Mouse (Mus musculus): ENCODE results near the gene Tuba1b. TPM values are rescaled to one million over a fixed set of nuclear protein-coding genes. Genes with fewer than 3 reads are reported as not detected.

Tuba1b gene
- polyA plus RNA-seq, 1 experiment: 3,464 TPM

GRCm38 (mm10) chr15:98893940-98894745 is 40.2 kb downstream of the Tuba1b start, which contains the start of gene Rhebl1:
Gene Rhebl1, minus strand, starts transcription at chr15:98894540.
- H3K4me1 ChIP-seq (ENCODE audit: control insufficient read depth, insufficient read depth, low read length): peaks cover 3% of the 10 kb centered on the region
- H3K9ac ChIP-seq (ENCODE audit: low read depth, poor library complexity, severe bottlenecking): peak within 1 kb of the TSS; percentile 38
- no peaks in the 10 kb centered on the region for H3K9me3 ChIP-seq (replicated peaks; ENCODE audit: control insufficient read depth, insufficient read depth, low read length, poor library complexity, severe bottlenecking)
- H3K27ac ChIP-seq (ENCODE audit: insufficient read depth, low read length): no peak within 1 kb of the TSS
- H3K36me3 ChIP-seq (ENCODE audit: control insufficient read depth, insufficient read depth, low read length, poor library complexity, severe bottlenecking): no peaks in the 10 kb centered on the region
- peaks cover 10% of the 10 kb centered on the region; the same call in 1 of the 2 replicates for H3K27me3 ChIP-seq (ENCODE audit: control insufficient read depth, insufficient read depth, low read length, poor library complexity, severe bottlenecking)
- TF ChIP-seq CTCF (IDR thresholded peaks at IDR 0.05; ENCODE audit: low read depth, low read length) (no peak), EP300 (IDR thresholded peaks at IDR 0.05; ENCODE audit: insufficient read depth, low read depth, low read length) (no peak), POLR2A (IDR thresholded peaks at IDR 0.05; ENCODE audit: insufficient read depth, low read length) (no peak)
- H3K4me3 ChIP-seq (ENCODE audit: low read depth, low read length): peak within 1 kb of the TSS; percentile 51

GRCm38 (mm10) chr15:98893036-98893435 is 41.3 kb downstream of the Tuba1b start:
- Histone ChIP-seq H3K4me3 (ENCODE audit: low read depth, low read length) (no peak overlapping the region), H3K27ac (ENCODE audit: insufficient read depth, low read length) (no peak overlapping the region), H3K4me1 (ENCODE audit: control insufficient read depth, insufficient read depth, low read length) (peaks cover 3% of the 10 kb centered on the region), H3K27me3 (ENCODE audit: control insufficient read depth, insufficient read depth, low read length, poor library complexity, severe bottlenecking) (peaks cover 8% of the 10 kb centered on the region; the same call in 1 of the 2 replicates), H3K9me3 (replicated peaks; ENCODE audit: control insufficient read depth, insufficient read depth, low read length, poor library complexity, severe bottlenecking) (no peaks in the 10 kb centered on the region), H3K9ac (ENCODE audit: low read depth, poor library complexity, severe bottlenecking) (no peak overlapping the region), H3K36me3 (ENCODE audit: control insufficient read depth, insufficient read depth, low read length, poor library complexity, severe bottlenecking) (no peaks in the 10 kb centered on the region)
- TF ChIP-seq POLR2A (IDR thresholded peaks at IDR 0.05; ENCODE audit: insufficient read depth, low read length) (no peak), CTCF (IDR thresholded peaks at IDR 0.05; ENCODE audit: low read depth, low read length) (no peak), EP300 (IDR thresholded peaks at IDR 0.05; ENCODE audit: insufficient read depth, low read depth, low read length) (no peak)

- Histone ChIP-seq H3K27ac (ENCODE audit: insufficient read depth, low read length) (no peak overlapping the region), H3K9ac (ENCODE audit: low read depth, poor library complexity, severe bottlenecking) (no peak overlapping the region), H3K36me3 (ENCODE audit: control insufficient read depth, insufficient read depth, low read length, poor library complexity, severe bottlenecking) (no peaks in the 10 kb centered on the region), H3K27me3 (ENCODE audit: control insufficient read depth, insufficient read depth, low read length, poor library complexity, severe bottlenecking) (peaks cover 8% of the 10 kb centered on the region; the same call in 1 of the 2 replicates), H3K4me3 (ENCODE audit: low read depth, low read length) (no peak overlapping the region), H3K9me3 (replicated peaks; ENCODE audit: control insufficient read depth, insufficient read depth, low read length, poor library complexity, severe bottlenecking) (no peaks in the 10 kb centered on the region), H3K4me1 (ENCODE audit: control insufficient read depth, insufficient read depth, low read length) (peaks cover 3% of the 10 kb centered on the region)
- TF ChIP-seq POLR2A (IDR thresholded peaks at IDR 0.05; ENCODE audit: insufficient read depth, low read length) (no peak), EP300 (IDR thresholded peaks at IDR 0.05; ENCODE audit: insufficient read depth, low read depth, low read length) (no peak), CTCF (IDR thresholded peaks at IDR 0.05; ENCODE audit: low read depth, low read length) (peak; percentile 45)
Observed at GRCm38 (mm10) chr15:98891907-98892606, 42.3 kb downstream of the Tuba1b start.

- H3K9ac ChIP-seq (ENCODE audit: low read depth, poor library complexity, severe bottlenecking): peak overlapping the region; percentile 72
- TF ChIP-seq EP300 (IDR thresholded peaks at IDR 0.05; ENCODE audit: insufficient read depth, low read depth, low read length): peak; percentile 67
- no peak for TF ChIP-seq CTCF (IDR thresholded peaks at IDR 0.05; ENCODE audit: low read depth, low read length)
- peak; percentile 77 for TF ChIP-seq POLR2A (IDR thresholded peaks at IDR 0.05; ENCODE audit: insufficient read depth, low read length)
- H3K27me3 ChIP-seq (ENCODE audit: control insufficient read depth, insufficient read depth, low read length, poor library complexity, severe bottlenecking): peaks cover 8% of the 10 kb centered on the region; the same call in 1 of the 2 replicates
Observed at GRCm38 (mm10) chr15:98891198-98891742, 43.1 kb downstream of the Tuba1b start.

GRCm38 (mm10) chr15:98887526-98887925 is 46.8 kb downstream of the Tuba1b start:
- Histone ChIP-seq H3K27me3 (ENCODE audit: control insufficient read depth, insufficient read depth, low read length, poor library complexity, severe bottlenecking) (no peaks in the 10 kb centered on the region), H3K4me1 (ENCODE audit: control insufficient read depth, insufficient read depth, low read length) (no peaks in the 10 kb centered on the region), H3K9me3 (replicated peaks; ENCODE audit: control insufficient read depth, insufficient read depth, low read length, poor library complexity, severe bottlenecking) (no peaks in the 10 kb centered on the region), H3K27ac (ENCODE audit: insufficient read depth, low read length) (no peak overlapping the region), H3K4me3 (ENCODE audit: low read depth, low read length) (no peak overlapping the region), H3K9ac (ENCODE audit: low read depth, poor library complexity, severe bottlenecking) (no peak overlapping the region), H3K36me3 (ENCODE audit: control insufficient read depth, insufficient read depth, low read length, poor library complexity, severe bottlenecking) (no peaks in the 10 kb centered on the region)
- TF ChIP-seq POLR2A (IDR thresholded peaks at IDR 0.05; ENCODE audit: insufficient read depth, low read length): no peak
- TF ChIP-seq CTCF (IDR thresholded peaks at IDR 0.05; ENCODE audit: low read depth, low read length): no peak
- no peak for TF ChIP-seq EP300 (IDR thresholded peaks at IDR 0.05; ENCODE audit: insufficient read depth, low read depth, low read length)

More at GRCm38 (mm10) chr15:98891198-98891742, 43.1 kb downstream of the Tuba1b start:
- Histone ChIP-seq H3K4me3 (ENCODE audit: low read depth, low read length) (peak overlapping the region; percentile 96), H3K9me3 (replicated peaks; ENCODE audit: control insufficient read depth, insufficient read depth, low read length, poor library complexity, severe bottlenecking) (no peaks in the 10 kb centered on the region), H3K36me3 (ENCODE audit: control insufficient read depth, insufficient read depth, low read length, poor library complexity, severe bottlenecking) (no peaks in the 10 kb centered on the region), H3K27ac (ENCODE audit: insufficient read depth, low read length) (peak overlapping the region; percentile 44), H3K4me1 (ENCODE audit: control insufficient read depth, insufficient read depth, low read length) (peaks cover 3% of the 10 kb centered on the region)
